11 mouse cellular contexts compared by ENCODE assay signal in genomic region chr11:96348141-96348928, GRCm38 (mm10). TPM values are rescaled to one million over a fixed set of nuclear protein-coding genes. Genes with fewer than 3 reads are reported as not detected.
DNase-seq lines count a peak whose midpoint lies in the region; ATAC-seq and TF ChIP-seq lines count a peak whose summit lies in the region.
"Had no signal": no experiment of that assay in that cellular context is flagged by ENCODE, and none has a peak within 500 bp of the region (broad histone marks: within the 10 kb centered on the region; RNA-seq: fewer than 3 reads in every experiment).

No protein-coding gene starts in this region.

- no peak overlapping the region for H3K9ac ChIP-seq in liver, embryonic 12.5 days
- peak overlapping the region; percentile 67 for H3K9ac ChIP-seq in hindbrain, embryonic 11.5 days (ENCODE audit: low read depth, low read length)
- peak overlapping the region; percentile 48; the same call in 1 of the 2 replicates for H3K9ac ChIP-seq in kidney, postnatal 0 days (ENCODE audit: low read depth, low read length)
- H3K9ac ChIP-seq in stomach, embryonic 14.5 days (replicated peaks; ENCODE audit: low read depth, low read length) = peak overlapping the region; percentile 36; the same call in 1 of the 2 replicates
- no peak overlapping the region for H3K9ac ChIP-seq in forebrain, embryonic 15.5 days (replicated peaks)
- H3K9ac ChIP-seq: liver, embryonic 13.5 days had no signal

- H3K4me2 ChIP-seq in liver, embryonic 12.5 days = 0 out of 2 replicates have a peak overlapping the region, but pooled peaks have one; percentile 8
- peak overlapping the region; percentile 50 for H3K4me2 ChIP-seq in hindbrain, embryonic 11.5 days (replicated peaks; ENCODE audit: low read depth, low read length)
- peak overlapping the region; percentile 49 for H3K4me2 ChIP-seq in kidney, postnatal 0 days (ENCODE audit: low read length)
- H3K4me2 ChIP-seq in stomach, embryonic 14.5 days (replicated peaks; ENCODE audit: low read depth, low read length) = peak overlapping the region; percentile 39
- H3K4me2 ChIP-seq in forebrain, embryonic 15.5 days (replicated peaks) = no peak overlapping the region
- H3K4me2 ChIP-seq: liver, embryonic 13.5 days had no signal

- H3K4me1 ChIP-seq in liver, embryonic 12.5 days = peaks cover 23% of the 10 kb centered on the region
- peaks cover 10% of the 10 kb centered on the region; the same call in 1 of the 2 replicates for H3K4me1 ChIP-seq in hindbrain, embryonic 11.5 days (replicated peaks; ENCODE audit: control insufficient read depth, insufficient read depth, low read length)
- H3K4me1 ChIP-seq in kidney, postnatal 0 days (replicated peaks; ENCODE audit: insufficient read depth, low read length) = peaks cover 57% of the 10 kb centered on the region
- H3K4me1 ChIP-seq in stomach, embryonic 14.5 days (ENCODE audit: control insufficient read depth, insufficient read depth, low read length) = peaks cover 54% of the 10 kb centered on the region
- H3K4me1 ChIP-seq in forebrain, embryonic 15.5 days = peaks cover 13% of the 10 kb centered on the region

- no peaks in the 10 kb centered on the region for H3K9me3 ChIP-seq in liver, embryonic 12.5 days (replicated peaks)
- H3K9me3 ChIP-seq in hindbrain, embryonic 11.5 days (ENCODE audit: control insufficient read depth, low read length) = no peaks in the 10 kb centered on the region
- no peaks in the 10 kb centered on the region for H3K9me3 ChIP-seq in kidney, postnatal 0 days (replicated peaks; ENCODE audit: low read length)
- no peaks in the 10 kb centered on the region for H3K9me3 ChIP-seq in stomach, embryonic 14.5 days (ENCODE audit: control insufficient read depth, low read depth, low read length)
- H3K9me3 ChIP-seq in forebrain, embryonic 15.5 days = no peaks in the 10 kb centered on the region
- H3K9me3 ChIP-seq: liver, embryonic 13.5 days had no signal

- H3K36me3 ChIP-seq in liver, embryonic 12.5 days = no peaks in the 10 kb centered on the region
- H3K36me3 ChIP-seq in hindbrain, embryonic 11.5 days (ENCODE audit: control insufficient read depth, insufficient read depth, low read length) = no peaks in the 10 kb centered on the region
- peaks cover 23% of the 10 kb centered on the region for H3K36me3 ChIP-seq in kidney, postnatal 0 days (ENCODE audit: insufficient read depth, low read length)
- H3K36me3 ChIP-seq in stomach, embryonic 14.5 days (ENCODE audit: control insufficient read depth, insufficient read depth, low read length) = peaks cover 11% of the 10 kb centered on the region; the same call in 1 of the 2 replicates
- no peaks in the 10 kb centered on the region for H3K36me3 ChIP-seq in forebrain, embryonic 15.5 days
- H3K36me3 ChIP-seq: liver, embryonic 13.5 days had no signal

- TF ChIP-seq CTCF in kidney, postnatal 0 days (IDR thresholded peaks at IDR 0.05; ENCODE audit: low read depth) = no peak

- intact Hi-C loops in gastrocnemius, postnatal 14 days (cut with DNase I; ENCODE audit: low total_unique reads) = no loop called here

- peaks cover 97% of the 10 kb centered on the region for H3K27me3 ChIP-seq in liver, embryonic 12.5 days (replicated peaks)
- peaks cover 67% of the 10 kb centered on the region for H3K27me3 ChIP-seq in hindbrain, embryonic 11.5 days (ENCODE audit: control insufficient read depth, insufficient read depth, low read length)
- H3K27me3 ChIP-seq in kidney, postnatal 0 days (ENCODE audit: insufficient read depth, low read length) = no peaks in the 10 kb centered on the region
- H3K27me3 ChIP-seq in stomach, embryonic 14.5 days (ENCODE audit: control insufficient read depth, insufficient read depth, low read length) = 0 out of 2 replicates have a peak, but pooled peaks cover 3% of the 10 kb centered on the region
- H3K27me3 ChIP-seq in forebrain, embryonic 15.5 days = peaks cover 95% of the 10 kb centered on the region

- no peak for ATAC-seq in liver, embryonic 12.5 days
- no peak for ATAC-seq in hindbrain, embryonic 11.5 days (ENCODE audit: low FRiP score)
- ATAC-seq in kidney, postnatal 0 days (replicated peaks; ENCODE audit: low FRiP score, low read depth) = no peak
- no peak for ATAC-seq in stomach, embryonic 14.5 days (ENCODE audit: insufficient number of reproducible peaks, insufficient read depth, low FRiP score, low read depth)
- ATAC-seq in forebrain, embryonic 15.5 days (replicated peaks) = no peak

- peak overlapping the region; percentile 45; the same call in 1 of the 2 replicates for H3K27ac ChIP-seq in liver, embryonic 12.5 days
- H3K27ac ChIP-seq in hindbrain, embryonic 11.5 days (ENCODE audit: low read depth, low read length) = peak overlapping the region; percentile 98
- H3K27ac ChIP-seq in kidney, postnatal 0 days = peak overlapping the region; percentile 98
- peak overlapping the region; percentile 100 for H3K27ac ChIP-seq in stomach, embryonic 14.5 days (ENCODE audit: low read length)
- no peak overlapping the region for H3K27ac ChIP-seq in forebrain, embryonic 15.5 days (replicated peaks)
- H3K27ac ChIP-seq: liver, embryonic 13.5 days had no signal

- WGBS in liver, embryonic 12.5 days (ENCODE audit: insufficient replicate concordance) = 20% methylated on average over 21 of the region's 21 CpGs
- whole genome bisulfite sequencing in hindbrain, embryonic 11.5 days = 4% methylated on average over 21 of the region's 21 CpGs
- 17% methylated on average over 21 of the region's 21 CpGs for WGBS in kidney, postnatal 0 days
- 15% methylated on average over 21 of the region's 21 CpGs for WGBS in stomach, embryonic 14.5 days
- 1% methylated on average over 21 of the region's 21 CpGs for WGBS in forebrain, embryonic 15.5 days

- no peak overlapping the region for H3K4me3 ChIP-seq in liver, embryonic 12.5 days
- peak overlapping the region; percentile 39 for H3K4me3 ChIP-seq in hindbrain, embryonic 11.5 days (ENCODE audit: low read depth, low read length)
- no peak overlapping the region for H3K4me3 ChIP-seq in kidney, postnatal 0 days (replicated peaks; ENCODE audit: low read depth, low read length)
- H3K4me3 ChIP-seq in stomach, embryonic 14.5 days (ENCODE audit: low read depth, low read length) = no peak overlapping the region
- no peak overlapping the region for H3K4me3 ChIP-seq in forebrain, embryonic 15.5 days
- H3K4me3 ChIP-seq: liver, embryonic 13.5 days had no signal

- DNase-seq in liver = no peak
- peak; percentile 74 for DNase-seq in hindbrain, embryonic 11.5 days (ENCODE audit: low spot score)
- peak; percentile 88 for DNase-seq in kidney, postnatal 0 days (ENCODE audit: low spot score)
- DNase-seq in gastrocnemius, postnatal 14 days = no peak
- DNase-seq in layer of hippocampus, postnatal 10 days (ENCODE audit: low spot score in 2 of 2) = no peak
- DNase-seq: liver, embryonic 13.5 days had no signal

RNA-seq across cellular contexts. Expression of gene Hoxb2, which starts 2.0 kb away (rescaled TPM):
- polyA plus RNA-seq in liver, embryonic 12.5 days (2016; fragmentation: Nextera tagmentation; extraction: Ambion mirVana) = 4.4 and 4.6 TPM in 2 replicates
- 64.9 and 67.5 TPM in 2 replicates for polyA plus RNA-seq in hindbrain, embryonic 11.5 days (2014; fragmentation: Nextera tagmentation; extraction: Ambion mirVana)
- 38.0 and 42.3 TPM in 2 replicates for polyA plus RNA-seq in kidney, postnatal 0 days (2015; fragmentation: Nextera tagmentation; extraction: Ambion mirVana)
- 23.1 and 25.9 TPM in 2 replicates for polyA plus RNA-seq in stomach, embryonic 14.5 days (2014; fragmentation: Nextera tagmentation; extraction: Ambion mirVana)
- 1 to 10 TPM in 1 of 2 experiments, under 1 TPM in 1; 0.51 to 1.1 TPM for total RNA-seq in gastrocnemius, postnatal 14 days (2021)
- total RNA-seq in layer of hippocampus, postnatal 10 days (2021) = not detected
- polyA plus RNA-seq in forebrain, embryonic 15.5 days (2015; fragmentation: Nextera tagmentation; extraction: Ambion mirVana) = not detected in 2 replicates
- total RNA-seq: neutrophil, adult 5-6 weeks had no signal

RNA-seq across cellular contexts. Expression of gene Hoxb1, which starts 17.2 kb away (rescaled TPM):
- polyA plus RNA-seq in liver, embryonic 12.5 days (2016; fragmentation: Nextera tagmentation; extraction: Ambion mirVana) = 0.14 and 0.22 TPM in 2 replicates
- 7.3 and 8.2 TPM in 2 replicates for polyA plus RNA-seq in hindbrain, embryonic 11.5 days (2014; fragmentation: Nextera tagmentation; extraction: Ambion mirVana)
- polyA plus RNA-seq in kidney, postnatal 0 days (2015; fragmentation: Nextera tagmentation; extraction: Ambion mirVana) = 0.13 and 0.37 TPM in 2 replicates
- 0.22 and 0.32 TPM in 2 replicates for polyA plus RNA-seq in stomach, embryonic 14.5 days (2014; fragmentation: Nextera tagmentation; extraction: Ambion mirVana)
- total RNA-seq in gastrocnemius, postnatal 14 days (2021) = not detected
- not detected for total RNA-seq in layer of hippocampus, postnatal 10 days (2021)
- not detected in 2 replicates for polyA plus RNA-seq in forebrain, embryonic 15.5 days (2015; fragmentation: Nextera tagmentation; extraction: Ambion mirVana)
- total RNA-seq: neutrophil, adult 5-6 weeks had no signal
- polyA plus RNA-seq: heart, postnatal 0 days had no signal

RNA-seq across cellular contexts. Expression of gene Hoxb3, which starts 25.2 kb away (rescaled TPM):
- polyA plus RNA-seq in liver, embryonic 12.5 days (2016; fragmentation: Nextera tagmentation; extraction: Ambion mirVana) = 0.31 and 0.36 TPM in 2 replicates
- polyA plus RNA-seq in hindbrain, embryonic 11.5 days (2014; fragmentation: Nextera tagmentation; extraction: Ambion mirVana) = 10.5 and 13.1 TPM in 2 replicates
- polyA plus RNA-seq in kidney, postnatal 0 days (2015; fragmentation: Nextera tagmentation; extraction: Ambion mirVana) = 3.9 and 4.2 TPM in 2 replicates
- polyA plus RNA-seq in stomach, embryonic 14.5 days (2014; fragmentation: Nextera tagmentation; extraction: Ambion mirVana) = 3.6 and 4.7 TPM in 2 replicates
- total RNA-seq in gastrocnemius, postnatal 14 days (2021) = under 1 TPM; 0.66 to 0.80 TPM
- not detected for total RNA-seq in layer of hippocampus, postnatal 10 days (2021)
- polyA plus RNA-seq in forebrain, embryonic 15.5 days (2015; fragmentation: Nextera tagmentation; extraction: Ambion mirVana) = not detected in 2 replicates

RNA-seq across cellular contexts. Expression of gene Hoxb4, which starts 30.3 kb away (rescaled TPM):
- polyA plus RNA-seq in liver, embryonic 12.5 days (2016; fragmentation: Nextera tagmentation; extraction: Ambion mirVana) = 0.62 and 0.66 TPM in 2 replicates
- 3.5 and 5.1 TPM in 2 replicates for polyA plus RNA-seq in hindbrain, embryonic 11.5 days (2014; fragmentation: Nextera tagmentation; extraction: Ambion mirVana)
- polyA plus RNA-seq in kidney, postnatal 0 days (2015; fragmentation: Nextera tagmentation; extraction: Ambion mirVana) = 3.6 and 3.8 TPM in 2 replicates
- 3.5 and 3.7 TPM in 2 replicates for polyA plus RNA-seq in stomach, embryonic 14.5 days (2014; fragmentation: Nextera tagmentation; extraction: Ambion mirVana)
- under 1 TPM; 0.51 to 0.53 TPM for total RNA-seq in gastrocnemius, postnatal 14 days (2021)
- total RNA-seq in layer of hippocampus, postnatal 10 days (2021) = not detected
- not detected in 2 replicates for polyA plus RNA-seq in forebrain, embryonic 15.5 days (2015; fragmentation: Nextera tagmentation; extraction: Ambion mirVana)

RNA-seq across cellular contexts. Expression of gene Hoxb5, which starts 45.2 kb away (rescaled TPM):
- 1.3 and 1.5 TPM in 2 replicates for polyA plus RNA-seq in liver, embryonic 12.5 days (2016; fragmentation: Nextera tagmentation; extraction: Ambion mirVana)
- 33.1 and 42.5 TPM in 2 replicates for polyA plus RNA-seq in hindbrain, embryonic 11.5 days (2014; fragmentation: Nextera tagmentation; extraction: Ambion mirVana)
- polyA plus RNA-seq in kidney, postnatal 0 days (2015; fragmentation: Nextera tagmentation; extraction: Ambion mirVana) = 10.2 and 12.9 TPM in 2 replicates
- polyA plus RNA-seq in stomach, embryonic 14.5 days (2014; fragmentation: Nextera tagmentation; extraction: Ambion mirVana) = 21.2 and 23.3 TPM in 2 replicates
- total RNA-seq in gastrocnemius, postnatal 14 days (2021) = under 1 TPM; 0.90 to 0.91 TPM
- total RNA-seq in layer of hippocampus, postnatal 10 days (2021) = not detected
- polyA plus RNA-seq in forebrain, embryonic 15.5 days (2015; fragmentation: Nextera tagmentation; extraction: Ambion mirVana) = not detected in 2 replicates
- total RNA-seq: neutrophil, adult 5-6 weeks had no signal

Comparison
In these comparisons a context has a peak if more than half of its experiments do, and no peak if none do; other contexts are left out.
1. H3K9ac ChIP-seq: peak in hindbrain, embryonic 11.5 days (single experiment), kidney, postnatal 0 days (single experiment) and stomach, embryonic 14.5 days (single experiment); none in liver, embryonic 12.5 days (single experiment) and forebrain, embryonic 15.5 days (single experiment).
2. DNase-seq: peak in hindbrain, embryonic 11.5 days (single experiment) and kidney, postnatal 0 days (single experiment); none in liver (single experiment), gastrocnemius, postnatal 14 days (single experiment) and layer of hippocampus, postnatal 10 days (0 of 2).